Mouse (Mus musculus) limb, embryonic 15.5 days (tissue): Measurements from ENCODE around the gene Cmbl. TPM values are rescaled to one million over a fixed set of nuclear protein-coding genes. Genes with fewer than 3 reads are reported as not detected.

Experiments used
- polyA plus RNA-seq: library from polyadenylated mRNA; unstranded; fragments of >200 nt; fragmentation: Nextera tagmentation; extraction: Ambion mirVana; gene quantifications from 2 replicates; pipeline ENCODE4 v1.2.1, GENCODE M21; 2015

Gene Cmbl
- polyA plus RNA-seq, 1 experiment from 2014 or later, result 2.7 TPM

Other genes starting within 250 kb of the Cmbl start
- 0.57 and 0.61 TPM in 2 replicates for gene Ankrd33b, start 197.7 kb upstream of the Cmbl start, polyA plus RNA-seq
- gene Ropn1l, start 111.7 kb upstream of the Cmbl start, polyA plus RNA-seq, result 1.2 TPM in 2 replicates
- 21.4 and 26.2 TPM in 2 replicates for gene March6, start 34.3 kb upstream of the Cmbl start, polyA plus RNA-seq
- 450 and 453 TPM in 2 replicates for gene Cct5, start 36.4 kb downstream of the Cmbl start, polyA plus RNA-seq
- 12.5 and 14.3 TPM in 2 replicates for gene Fam173b, start 36.5 kb downstream of the Cmbl start, polyA plus RNA-seq